Mouse (Mus musculus): ENCODE data around the gene Tbce.

DNA sequence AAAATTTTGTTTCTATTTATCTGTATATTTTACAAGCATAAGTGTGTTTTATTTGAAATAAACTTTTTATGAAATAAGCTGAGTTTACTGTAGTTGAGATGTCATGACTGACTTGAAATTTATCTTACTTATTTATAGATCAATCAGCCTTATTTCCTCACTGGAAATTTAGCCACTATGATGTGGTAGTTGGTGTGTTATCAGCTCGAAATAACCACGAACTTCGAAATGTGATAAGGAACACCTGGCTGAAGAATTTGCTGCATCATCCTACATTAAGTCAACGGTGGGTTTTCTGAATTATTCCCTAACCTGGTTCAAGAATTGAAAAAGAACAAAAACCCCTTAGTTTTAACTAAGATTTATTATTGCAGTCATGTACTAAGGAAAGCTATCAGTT is 73.3 kb downstream of the Tbce start:
- TF ChIP-seq TAL1 (IDR thresholded peaks at IDR 0.05; ENCODE audit: low read length) (no peak), GATA1 (IDR thresholded peaks at IDR 0.05; ENCODE audit: low read length) (no peak)

Data from erythroblast, embryonic 14.5 days (primary cell).